Mouse (Mus musculus) brain, embryonic 14.5 days (tissue): ENCODE results near the gene Map2k2.

Source experiments
- CTCF ChIP-seq: fragments of 200-500 bp; IDR thresholded peaks from 2 replicates; pipeline ENCODE4 v1.5.1; 2012; ENCODE audit warnings: inconsistent platforms, mild to moderate bottlenecking, moderate library complexity, borderline replicate concordance; ENCODE audit not compliant: insufficient read depth, insufficient read length; ENCODE audit errors: extremely low read depth
- POLR2A ChIP-seq: fragments of 200-500 bp; IDR thresholded peaks from 2 replicates; pipeline ENCODE4 v1.6.1; 2012; ENCODE audit warnings: mild to moderate bottlenecking, inconsistent platforms, borderline replicate concordance; ENCODE audit not compliant: poor library complexity, insufficient read depth, insufficient read length, severe bottlenecking; ENCODE audit errors: extremely low read depth

- TF ChIP-seq POLR2A (no peak), CTCF (no peak)
Measured at GRCm38 (mm10) chr10:81145778-81146177, 40.1 kb downstream of the Map2k2 start.
